Comparison of ENCODE assay signal across 13 mouse cellular contexts in genomic region chr1:91770676-91771075, GRCm38 (mm10). TPM values are rescaled to one million over a fixed set of nuclear protein-coding genes. Genes with fewer than 3 reads are reported as not detected.
DNase-seq lines count a peak whose midpoint lies in the region; ATAC-seq and TF ChIP-seq lines count a peak whose summit lies in the region.
"Had no signal": no experiment of that assay in that cellular context is flagged by ENCODE, and none has a peak within 500 bp of the region (broad histone marks: within the 10 kb centered on the region; RNA-seq: fewer than 3 reads in every experiment).

No protein-coding gene starts in this region.

- H3K4me2 ChIP-seq in heart, embryonic 13.5 days: peak overlapping the region; percentile 64
- H3K4me2 ChIP-seq in lung, embryonic 15.5 days: peak overlapping the region; percentile 12; the same call in 1 of the 2 replicates
- H3K4me2 ChIP-seq in embryonic facial prominence, embryonic 12.5 days (replicated peaks): peak overlapping the region; percentile 13; the same call in 1 of the 2 replicates
- H3K4me2 ChIP-seq in liver, embryonic 12.5 days: peak overlapping the region; percentile 38

- DNase-seq in heart, postnatal 25 days (ENCODE audit: low spot score): no peak
- DNase-seq in lung, adult 2 months: no peak
- DNase-seq in left cerebral cortex, postnatal 4 days: no peak
- DNase-seq: B cell, adult 2 months; cerebellum, postnatal 25 days; heart, postnatal 14 days; right cerebral cortex, postnatal 4 days had no signal

- H3K9ac ChIP-seq in heart, embryonic 13.5 days: peak overlapping the region; percentile 34; the same call in 1 of the 2 replicates
- H3K9ac ChIP-seq in lung, embryonic 15.5 days: no peak overlapping the region
- H3K9ac ChIP-seq in embryonic facial prominence, embryonic 12.5 days: no peak overlapping the region
- H3K9ac ChIP-seq in liver, embryonic 12.5 days: no peak overlapping the region

- H3K9me3 ChIP-seq in heart, embryonic 13.5 days: no peaks in the 10 kb centered on the region
- no peaks in the 10 kb centered on the region for H3K9me3 ChIP-seq in lung, embryonic 15.5 days
- no peaks in the 10 kb centered on the region for H3K9me3 ChIP-seq in embryonic facial prominence, embryonic 12.5 days
- no peaks in the 10 kb centered on the region for H3K9me3 ChIP-seq in liver, embryonic 12.5 days (replicated peaks)

- TF ChIP-seq POLR2A in lung, adult 2 months (IDR thresholded peaks at IDR 0.05; ENCODE audit: borderline replicate concordance, extremely low read depth, low read depth, low read length): no peak

- no peaks in the 10 kb centered on the region for H3K36me3 ChIP-seq in heart, embryonic 13.5 days
- H3K36me3 ChIP-seq in lung, embryonic 15.5 days: no peaks in the 10 kb centered on the region
- H3K36me3 ChIP-seq in embryonic facial prominence, embryonic 12.5 days: no peaks in the 10 kb centered on the region
- no peaks in the 10 kb centered on the region for H3K36me3 ChIP-seq in liver, embryonic 12.5 days

- no peak overlapping the region for H3K27ac ChIP-seq in heart, embryonic 13.5 days (replicated peaks)
- no peak overlapping the region for H3K27ac ChIP-seq in lung, embryonic 15.5 days
- 0 out of 2 replicates have a peak overlapping the region, but pooled peaks have one; percentile 42 for H3K27ac ChIP-seq in embryonic facial prominence, embryonic 12.5 days
- H3K27ac ChIP-seq in liver, embryonic 12.5 days: no peak overlapping the region
- H3K27ac ChIP-seq: left cerebral cortex, adult 2 months had no signal

- peaks cover 15% of the 10 kb centered on the region; the same call in 1 of the 2 replicates for H3K27me3 ChIP-seq in heart, embryonic 13.5 days (replicated peaks)
- H3K27me3 ChIP-seq in lung, embryonic 15.5 days: no peaks in the 10 kb centered on the region
- no peaks in the 10 kb centered on the region for H3K27me3 ChIP-seq in embryonic facial prominence, embryonic 12.5 days
- H3K27me3 ChIP-seq in liver, embryonic 12.5 days (replicated peaks): peaks cover 20% of the 10 kb centered on the region

- peak overlapping the region; percentile 30 for H3K4me3 ChIP-seq in heart, embryonic 13.5 days
- no peak overlapping the region for H3K4me3 ChIP-seq in lung, embryonic 15.5 days
- no peak overlapping the region for H3K4me3 ChIP-seq in lung, adult 2 months (replicated peaks; ENCODE audit: extremely low read depth, low read depth, low read length)
- no peak overlapping the region for H3K4me3 ChIP-seq in embryonic facial prominence, embryonic 12.5 days
- no peak overlapping the region for H3K4me3 ChIP-seq in liver, embryonic 12.5 days
- H3K4me3 ChIP-seq: left cerebral cortex, adult 2 months had no signal

- WGBS in heart, embryonic 13.5 days: 2% methylated on average over 10 of the region's 10 CpGs
- 7% methylated on average over 10 of the region's 10 CpGs for WGBS in lung, embryonic 15.5 days
- 8% methylated on average over 10 of the region's 10 CpGs for WGBS in lung, adult 2 months
- WGBS in embryonic facial prominence, embryonic 12.5 days: 9% methylated on average over 10 of the region's 10 CpGs
- WGBS in liver, embryonic 12.5 days (ENCODE audit: insufficient replicate concordance): 14% methylated on average over 10 of the region's 10 CpGs

- H3K4me1 ChIP-seq in heart, embryonic 13.5 days: peaks cover 11% of the 10 kb centered on the region
- H3K4me1 ChIP-seq in lung, embryonic 15.5 days: peaks cover 15% of the 10 kb centered on the region
- no peaks in the 10 kb centered on the region for H3K4me1 ChIP-seq in lung, adult 2 months (ENCODE audit: control insufficient read depth, insufficient read depth, low read length)
- peaks cover 25% of the 10 kb centered on the region for H3K4me1 ChIP-seq in embryonic facial prominence, embryonic 12.5 days
- peaks cover 8% of the 10 kb centered on the region; the same call in 1 of the 2 replicates for H3K4me1 ChIP-seq in liver, embryonic 12.5 days

- no peak for TF ChIP-seq CTCF in lung, adult 2 months (IDR thresholded peaks at IDR 0.05; ENCODE audit: insufficient read depth, low read length)

- ATAC-seq in heart, embryonic 13.5 days (ENCODE audit: extremely low read depth, insufficient number of reproducible peaks, low FRiP score, low TSS enrichment): no peak
- ATAC-seq in lung, embryonic 15.5 days (ENCODE audit: borderline replicate concordance, extremely low read depth, low FRiP score, low TSS enrichment): peak; percentile 37; the same call in 1 of the 2 replicates
- no peak for ATAC-seq in embryonic facial prominence, embryonic 12.5 days (ENCODE audit: insufficient number of reproducible peaks, insufficient read depth, low FRiP score, low TSS enrichment)
- no peak for ATAC-seq in liver, embryonic 12.5 days
- no peak for ATAC-seq in megakaryocyte progenitor cell, adult 5-6 weeks (replicated peaks; ENCODE audit: poor library complexity)

- intact Hi-C loops in heart, postnatal 25 days (cut with DNase I): no loop called here
- intact Hi-C loops in left cerebral cortex, postnatal 4 days (cut with DNase I): no loop called here

RNA-seq across cellular contexts. Expression of gene Twist2, which starts 30.6 kb away (rescaled TPM):
- polyA plus RNA-seq in heart, embryonic 13.5 days (2015; fragmentation: Nextera tagmentation; extraction: Ambion mirVana): 2.4 and 3.9 TPM in 2 replicates
- 1 to 10 TPM; 1.2 to 1.9 TPM for total RNA-seq in heart, postnatal 25 days (2021)
- polyA plus RNA-seq in lung, embryonic 15.5 days (2015; fragmentation: Nextera tagmentation; extraction: Ambion mirVana): 9.4 and 10.4 TPM in 2 replicates
- polyA plus RNA-seq in lung, adult 2 months (2012; rRNA removed): 11.6 and 12.9 TPM in 2 replicates
- 64.4 and 65.0 TPM in 2 replicates for polyA plus RNA-seq in embryonic facial prominence, embryonic 12.5 days (2016; fragmentation: Nextera tagmentation; extraction: Ambion mirVana)
- polyA plus RNA-seq in liver, embryonic 12.5 days (2016; fragmentation: Nextera tagmentation; extraction: Ambion mirVana): 0.87 and 1.0 TPM in 2 replicates
- total RNA-seq in megakaryocyte progenitor cell, adult 5-6 weeks (2015): not detected in 2 replicates
- total RNA-seq in megakaryocyte progenitor cell, adult 5-6 weeks (2017): not detected in 2 replicates
- total RNA-seq in left cerebral cortex, postnatal 4 days (2021): 1 to 10 TPM in 1 of 2 experiments, under 1 TPM in 1; 0.52 to 1.1 TPM

Comparison
In these comparisons a context has a peak if more than half of its experiments do, and no peak if none do; other contexts are left out.
1. H3K4me2 ChIP-seq: peak in every context shown above with its lines; median percentile 64 in heart, embryonic 13.5 days; 38 in liver, embryonic 12.5 days; 13 in embryonic facial prominence, embryonic 12.5 days; 12 in lung, embryonic 15.5 days.